Mouse (Mus musculus): ENCODE measurements around the gene Zdhhc12. TPM values are rescaled to one million over a fixed set of nuclear protein-coding genes. Genes with fewer than 3 reads are reported as not detected.
A peak's percentile ranks its signal among the peaks of the same experiment; 100 is the strongest.
"Not testable (repeated sequence)": the region's sequence is repeated elsewhere in the genome, so short reads cannot be mapped to it uniquely, and the experiment has no call there.

Gene Zdhhc12
- polyA plus RNA-seq (2014; fragmentation: Nextera tagmentation; extraction: Ambion mirVana), result 30.9 and 31.6 TPM in 2 replicates

- H3K27me3 ChIP-seq (ENCODE audit: control insufficient read depth, insufficient read depth, low read length), result no peaks in the 10 kb centered on the region
- no peaks in the 10 kb centered on the region for H3K9me3 ChIP-seq (replicated peaks; ENCODE audit: control insufficient read depth, low read length)
- ATAC-seq (replicated peaks; ENCODE audit: insufficient number of reproducible peaks, low FRiP score, low TSS enrichment, low read depth) (peak; percentile 90), DNase-seq (ENCODE audit: low spot score) (peak; percentile 95)
- peak within 1 kb of the TSS; percentile 66 for H3K4me2 ChIP-seq (ENCODE audit: low read depth, low read length)
- H3K9ac ChIP-seq (replicated peaks; ENCODE audit: low read length), result peak within 1 kb of the TSS; percentile 68
- no peaks in the 10 kb centered on the region; the same call in 1 of the 2 replicates for H3K36me3 ChIP-seq (replicated peaks; ENCODE audit: control insufficient read depth, insufficient read depth, low read depth, low read length)
- H3K4me3 ChIP-seq (ENCODE audit: low read depth, low read length), result peak within 1 kb of the TSS; percentile 70
- H3K27ac ChIP-seq (replicated peaks; ENCODE audit: low read depth, low read length), result 0 out of 2 replicates have a peak within 1 kb of the TSS, but pooled peaks have one; percentile 10
- under 1% methylated on average over 50 of the region's 51 CpGs for WGBS
- no peaks in the 10 kb centered on the region for H3K4me1 ChIP-seq (ENCODE audit: control insufficient read depth, insufficient read depth, low read length)
Measured at GRCm38 (mm10) chr2:30093471-30094207, at the start of gene Zdhhc12. Gene Zdhhc12, minus strand, starts transcription at chr2:30093648.

DNA sequence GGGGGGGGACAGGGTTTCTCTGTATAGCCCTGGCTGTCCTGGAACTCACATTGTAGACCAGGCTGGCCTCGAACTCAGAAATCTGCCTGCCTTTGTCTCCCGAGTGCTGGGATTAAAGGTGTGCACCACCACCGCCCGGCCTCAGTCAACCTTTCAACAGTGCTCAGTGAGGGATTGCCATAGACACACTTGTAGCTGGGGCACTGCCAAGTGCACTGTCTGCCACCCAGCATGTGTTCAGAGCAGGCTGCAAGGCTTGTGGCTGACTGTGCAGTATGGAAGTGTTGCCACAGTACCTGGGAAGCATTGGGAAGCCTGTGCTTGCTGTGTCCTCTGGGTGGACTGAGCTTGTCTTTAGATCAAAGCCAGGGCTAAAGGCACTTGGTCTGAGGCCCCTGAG is 46.6 kb upstream of the Zdhhc12 start:
- H3K9ac ChIP-seq (replicated peaks; ENCODE audit: low read length); H3K36me3 ChIP-seq (replicated peaks; ENCODE audit: control insufficient read depth, insufficient read depth, low read depth, low read length); H3K27ac ChIP-seq (replicated peaks; ENCODE audit: low read depth, low read length); H3K4me1 ChIP-seq (ENCODE audit: control insufficient read depth, insufficient read depth, low read length); H3K27me3 ChIP-seq (ENCODE audit: control insufficient read depth, insufficient read depth, low read length); ATAC-seq (replicated peaks; ENCODE audit: insufficient number of reproducible peaks, low FRiP score, low TSS enrichment, low read depth); H3K4me3 ChIP-seq (ENCODE audit: low read depth, low read length); H3K4me2 ChIP-seq (ENCODE audit: low read depth, low read length); H3K9me3 ChIP-seq (replicated peaks; ENCODE audit: control insufficient read depth, low read length); DNase-seq (ENCODE audit: low spot score): not testable (repeated sequence)
- WGBS, result 94% methylated on average over 4 of the region's 4 CpGs

GRCm38 (mm10) chr2:30136458-30136857 is 43.0 kb upstream of the Zdhhc12 start:
- Histone ChIP-seq H3K4me3 (ENCODE audit: low read depth, low read length) (no peak overlapping the region), H3K4me2 (ENCODE audit: low read depth, low read length) (no peak overlapping the region), H3K36me3 (replicated peaks; ENCODE audit: control insufficient read depth, insufficient read depth, low read depth, low read length) (peaks cover 6% of the 10 kb centered on the region), H3K27me3 (ENCODE audit: control insufficient read depth, insufficient read depth, low read length) (no peaks in the 10 kb centered on the region), H3K9ac (replicated peaks; ENCODE audit: low read length) (no peak overlapping the region), H3K27ac (replicated peaks; ENCODE audit: low read depth, low read length) (no peak overlapping the region), H3K4me1 (ENCODE audit: control insufficient read depth, insufficient read depth, low read length) (no peaks in the 10 kb centered on the region), H3K9me3 (replicated peaks; ENCODE audit: control insufficient read depth, low read length) (no peaks in the 10 kb centered on the region)
- 88% methylated on average over 10 of the region's 10 CpGs for WGBS
- ATAC-seq (replicated peaks; ENCODE audit: insufficient number of reproducible peaks, low FRiP score, low TSS enrichment, low read depth) (no peak), DNase-seq (ENCODE audit: low spot score) (no peak)

- ATAC-seq (replicated peaks; ENCODE audit: insufficient number of reproducible peaks, low FRiP score, low TSS enrichment, low read depth) (no peak), DNase-seq (ENCODE audit: low spot score) (no peak)
- Histone ChIP-seq H3K4me2 (ENCODE audit: low read depth, low read length) (peak overlapping the region; percentile 90), H3K9ac (replicated peaks; ENCODE audit: low read length) (0 out of 2 replicates have a peak overlapping the region, but pooled peaks have one; percentile 18), H3K27ac (replicated peaks; ENCODE audit: low read depth, low read length) (no peak overlapping the region), H3K27me3 (ENCODE audit: control insufficient read depth, insufficient read depth, low read length) (no peaks in the 10 kb centered on the region), H3K36me3 (replicated peaks; ENCODE audit: control insufficient read depth, insufficient read depth, low read depth, low read length) (no peaks in the 10 kb centered on the region; the same call in 1 of the 2 replicates), H3K9me3 (replicated peaks; ENCODE audit: control insufficient read depth, low read length) (no peaks in the 10 kb centered on the region), H3K4me3 (ENCODE audit: low read depth, low read length) (peak overlapping the region; percentile 83), H3K4me1 (ENCODE audit: control insufficient read depth, insufficient read depth, low read length) (no peaks in the 10 kb centered on the region)
- WGBS, result 72% methylated on average over 10 of the region's 10 CpGs
Measured at GRCm38 (mm10) chr2:30134928-30135620, 41.6 kb upstream of the Zdhhc12 start.

DNA sequence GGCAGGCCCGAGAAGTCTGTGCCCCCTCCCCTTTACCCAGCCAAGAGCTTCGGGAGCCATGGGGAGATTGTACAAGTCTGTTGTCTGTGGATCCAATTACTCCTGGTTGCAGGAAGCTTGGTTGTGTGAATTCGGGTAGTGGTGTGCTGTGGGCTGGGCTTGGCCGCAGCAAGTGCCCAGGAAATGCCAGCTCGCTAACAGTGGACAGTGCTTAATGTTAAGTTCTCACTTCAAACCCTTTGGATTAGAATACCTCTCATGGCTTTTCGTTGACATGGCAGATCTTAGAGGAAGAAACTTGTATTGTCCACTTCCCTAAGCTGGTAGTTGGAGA is 40.9 kb upstream of the Zdhhc12 start:
- WGBS, result 20% methylated on average over 6 of the region's 6 CpGs
- H3K4me3 ChIP-seq (ENCODE audit: low read depth, low read length), result peak overlapping the region; percentile 83
- no peak for DNase-seq (ENCODE audit: low spot score)
- no peaks in the 10 kb centered on the region for H3K9me3 ChIP-seq (replicated peaks; ENCODE audit: control insufficient read depth, low read length)
- ATAC-seq (replicated peaks; ENCODE audit: insufficient number of reproducible peaks, low FRiP score, low TSS enrichment, low read depth), result peak; percentile 29; the same call in 1 of the 2 replicates
- H3K36me3 ChIP-seq (replicated peaks; ENCODE audit: control insufficient read depth, insufficient read depth, low read depth, low read length), result no peaks in the 10 kb centered on the region; the same call in 1 of the 2 replicates
- no peaks in the 10 kb centered on the region for H3K4me1 ChIP-seq (ENCODE audit: control insufficient read depth, insufficient read depth, low read length)
- peak overlapping the region; percentile 90 for H3K4me2 ChIP-seq (ENCODE audit: low read depth, low read length)
- peak overlapping the region; percentile 82 for H3K9ac ChIP-seq (replicated peaks; ENCODE audit: low read length)
- H3K27me3 ChIP-seq (ENCODE audit: control insufficient read depth, insufficient read depth, low read length), result no peaks in the 10 kb centered on the region
- no peak overlapping the region for H3K27ac ChIP-seq (replicated peaks; ENCODE audit: low read depth, low read length)

DNA sequence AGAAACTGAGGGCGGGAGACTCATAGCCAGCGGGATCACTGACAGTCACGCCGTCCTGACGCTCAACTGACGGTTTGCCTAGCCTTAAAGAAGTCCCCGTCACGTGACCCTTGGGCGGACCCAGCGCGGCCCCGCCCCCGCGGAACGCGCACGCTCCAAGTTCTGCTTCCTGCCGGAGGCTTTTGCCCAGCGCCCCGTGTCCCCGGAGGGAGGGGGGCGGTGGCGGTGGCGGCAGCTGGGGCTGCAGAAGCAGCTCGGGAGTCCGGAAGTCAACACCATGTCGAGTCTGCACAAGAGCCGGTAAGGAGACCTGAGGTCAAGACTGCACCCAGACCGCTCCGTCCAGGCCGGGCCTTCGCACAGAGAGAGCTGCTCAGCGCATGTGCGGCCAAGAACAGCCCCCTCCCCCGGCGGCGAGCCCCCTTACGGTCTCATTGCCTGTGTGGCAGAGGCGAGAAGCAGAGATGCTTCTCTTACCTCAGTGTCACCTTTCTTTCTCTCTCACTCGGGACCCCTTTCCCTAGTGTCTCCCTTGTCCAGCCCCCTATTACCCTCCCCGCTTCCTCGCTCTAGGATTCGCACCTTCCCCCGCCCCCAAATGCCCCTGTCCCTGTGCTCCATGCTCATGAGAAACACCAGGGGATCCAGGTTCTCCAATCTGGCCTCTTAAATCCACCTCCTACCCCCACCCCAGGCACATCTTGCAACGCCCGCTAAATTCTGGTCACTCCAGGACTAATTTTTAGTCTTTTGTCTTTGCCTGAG is 40.3 kb upstream of the Zdhhc12 start, which contains the start of gene Tbc1d13:
TSS of gene Tbc1d13 (plus strand) at position 134 of the 765 bp plus-strand sequence.
- peak; percentile 89 for ATAC-seq (replicated peaks; ENCODE audit: insufficient number of reproducible peaks, low FRiP score, low TSS enrichment, low read depth)
- Histone ChIP-seq H3K9ac (replicated peaks; ENCODE audit: low read length) (peak within 1 kb of the TSS; percentile 82), H3K4me2 (ENCODE audit: low read depth, low read length) (peak within 1 kb of the TSS; percentile 90), H3K4me1 (ENCODE audit: control insufficient read depth, insufficient read depth, low read length) (no peaks in the 10 kb centered on the region), H3K9me3 (replicated peaks; ENCODE audit: control insufficient read depth, low read length) (no peaks in the 10 kb centered on the region), H3K27ac (replicated peaks; ENCODE audit: low read depth, low read length) (peak within 1 kb of the TSS; percentile 67), H3K4me3 (ENCODE audit: low read depth, low read length) (peak within 1 kb of the TSS; percentile 83), H3K27me3 (ENCODE audit: control insufficient read depth, insufficient read depth, low read length) (no peaks in the 10 kb centered on the region), H3K36me3 (replicated peaks; ENCODE audit: control insufficient read depth, insufficient read depth, low read depth, low read length) (no peaks in the 10 kb centered on the region; the same call in 1 of the 2 replicates)
- peak; percentile 96 for DNase-seq (ENCODE audit: low spot score)
- 1% methylated on average over 39 of the region's 46 CpGs for WGBS

GRCm38 (mm10) chr2:30132801-30133612 is 39.6 kb upstream of the Zdhhc12 start:
- DNase-seq (ENCODE audit: low spot score), result peak; percentile 36
- H3K36me3 ChIP-seq (replicated peaks; ENCODE audit: control insufficient read depth, insufficient read depth, low read depth, low read length), result no peaks in the 10 kb centered on the region; the same call in 1 of the 2 replicates
- peak overlapping the region; percentile 90 for H3K4me2 ChIP-seq (ENCODE audit: low read depth, low read length)
- H3K9me3 ChIP-seq (replicated peaks; ENCODE audit: control insufficient read depth, low read length), result no peaks in the 10 kb centered on the region
- no peaks in the 10 kb centered on the region for H3K27me3 ChIP-seq (ENCODE audit: control insufficient read depth, insufficient read depth, low read length)
- H3K9ac ChIP-seq (replicated peaks; ENCODE audit: low read length), result peak overlapping the region; percentile 82
- H3K4me3 ChIP-seq (ENCODE audit: low read depth, low read length), result peak overlapping the region; percentile 83
- peak; percentile 31; the same call in 1 of the 2 replicates for ATAC-seq (replicated peaks; ENCODE audit: insufficient number of reproducible peaks, low FRiP score, low TSS enrichment, low read depth)
- no peak overlapping the region for H3K27ac ChIP-seq (replicated peaks; ENCODE audit: low read depth, low read length)
- no peaks in the 10 kb centered on the region for H3K4me1 ChIP-seq (ENCODE audit: control insufficient read depth, insufficient read depth, low read length)
- 18% methylated on average over 16 of the region's 16 CpGs for WGBS
